9 mouse cellular contexts compared by ENCODE assay signal in the genomic region with DNA sequence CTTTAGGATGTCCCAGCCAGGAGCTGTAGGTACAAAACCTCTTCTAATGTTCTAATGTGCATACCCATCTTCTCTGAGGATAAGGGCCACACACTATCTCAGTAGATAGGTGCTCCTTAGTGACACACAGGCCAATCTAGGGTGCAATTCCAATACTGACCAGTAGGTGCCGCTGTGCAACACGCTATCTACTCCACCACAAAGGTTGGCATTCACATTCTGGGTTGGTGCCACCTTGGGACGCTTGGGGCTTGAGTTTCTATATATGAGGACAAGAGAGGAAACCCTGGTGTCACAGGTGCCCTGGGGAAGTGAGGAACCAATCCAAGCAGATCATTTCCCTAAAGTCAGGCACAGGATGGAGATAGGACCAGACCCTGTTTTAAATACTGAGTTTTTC. TPM values are rescaled to one million over a fixed set of nuclear protein-coding genes. Genes with fewer than 3 reads are reported as not detected.
A peak's percentile ranks its signal among the peaks of the same experiment; 100 is the strongest.
DNase-seq lines count a peak whose midpoint lies in the region; ATAC-seq lines count a peak whose summit lies in the region.
"Had no signal": no experiment of that assay in that cellular context is flagged by ENCODE, and none has a peak within 500 bp of the region (broad histone marks: within the 10 kb centered on the region; RNA-seq: fewer than 3 reads in every experiment).

No protein-coding gene starts in this region.

- peak; percentile 84 for DNase-seq in MN1 (ENCODE audit: low spot score)
- DNase-seq in c-Kit-positive CD71-positive TER-119-negative erythroid progenitor cells, embryonic 14.5 days (ENCODE audit: low read depth), result peak; percentile 53
- DNase-seq in forebrain, embryonic 11.5 days (ENCODE audit: low spot score), result peak; percentile 92
- peak; percentile 82 to 88 for DNase-seq in heart, postnatal 36 days
- DNase-seq in layer of hippocampus, postnatal 10 days (ENCODE audit: low spot score in 2 of 2), result peak; percentile 95 to 96
- peak; percentile 90 to 93 for DNase-seq in right cerebral cortex, postnatal 10 days (ENCODE audit: low spot score in 2 of 2)
- peak; percentile 83 for DNase-seq in urinary bladder, postnatal 14 days (ENCODE audit: low spot score)

- intact Hi-C loops in heart, postnatal 36 days (cut with DNase I), result loop anchor here (1.0 to 10.0 kb wide), 3 partner anchors 163 to 394 kb away; no protein-coding TSS in a partner anchor

- H3K9me3 ChIP-seq in forebrain, embryonic 11.5 days (ENCODE audit: control insufficient read depth, low read length), result no peaks in the 10 kb centered on the region

- peak; percentile 44; the same call in 1 of the 2 replicates for ATAC-seq in forebrain, embryonic 11.5 days (replicated peaks; ENCODE audit: low FRiP score)
- peak; percentile 91 for ATAC-seq in megakaryocyte progenitor cell, adult 5-6 weeks (replicated peaks; ENCODE audit: poor library complexity)

- no peaks in the 10 kb centered on the region for H3K27me3 ChIP-seq in forebrain, embryonic 11.5 days (ENCODE audit: control insufficient read depth, insufficient read depth, low read length)

- no peak overlapping the region for H3K9ac ChIP-seq in forebrain, embryonic 11.5 days (ENCODE audit: low read length)

- no peaks in the 10 kb centered on the region; the same call in 1 of the 2 replicates for H3K4me1 ChIP-seq in forebrain, embryonic 11.5 days (replicated peaks; ENCODE audit: control insufficient read depth, insufficient read depth, low read length)

- no peak overlapping the region for H3K27ac ChIP-seq in forebrain, embryonic 11.5 days (ENCODE audit: low read depth, low read length)
- H3K27ac ChIP-seq: macrophage had no signal

- no peak overlapping the region for H3K4me2 ChIP-seq in forebrain, embryonic 11.5 days (ENCODE audit: low read depth, low read length, severe bottlenecking)

- H3K36me3 ChIP-seq in forebrain, embryonic 11.5 days (ENCODE audit: control insufficient read depth, insufficient read depth, low read length), result peaks cover 2% of the 10 kb centered on the region; the same call in 1 of the 2 replicates

- no peak overlapping the region for H3K4me3 ChIP-seq in forebrain, embryonic 11.5 days (ENCODE audit: low read depth, low read length)

- 6% methylated on average over 3 of the region's 3 CpGs for WGBS in forebrain, embryonic 11.5 days

RNA-seq across cellular contexts. Expression of gene Lactbl1, which starts 56.1 kb away (rescaled TPM):
- not detected in 2 replicates for polyA plus RNA-seq in forebrain, embryonic 11.5 days (2014; fragmentation: Nextera tagmentation; extraction: Ambion mirVana)
- not detected for total RNA-seq in heart, postnatal 36 days (2021)
- under 1 TPM in 1 of 2 experiments, not detected in 1; 0.11 TPM for total RNA-seq in layer of hippocampus, postnatal 10 days (2021)
- total RNA-seq in megakaryocyte progenitor cell, adult 5-6 weeks (2015), result 0.07 and 0.20 TPM in 2 replicates
- total RNA-seq in megakaryocyte progenitor cell, adult 5-6 weeks (2017), result 0.03 and 0.08 TPM in 2 replicates
- polyA plus RNA-seq: macrophage had no signal
